Mouse (Mus musculus): ENCODE data around the gene Erh. TPM values are rescaled to one million over a fixed set of nuclear protein-coding genes. Genes with fewer than 3 reads are reported as not detected.
A peak's percentile ranks its signal among the peaks of the same experiment; 100 is the strongest.

Gene Erh
- polyA plus RNA-seq, 1 experiment from 2014 or later, result 122 TPM

DNA sequence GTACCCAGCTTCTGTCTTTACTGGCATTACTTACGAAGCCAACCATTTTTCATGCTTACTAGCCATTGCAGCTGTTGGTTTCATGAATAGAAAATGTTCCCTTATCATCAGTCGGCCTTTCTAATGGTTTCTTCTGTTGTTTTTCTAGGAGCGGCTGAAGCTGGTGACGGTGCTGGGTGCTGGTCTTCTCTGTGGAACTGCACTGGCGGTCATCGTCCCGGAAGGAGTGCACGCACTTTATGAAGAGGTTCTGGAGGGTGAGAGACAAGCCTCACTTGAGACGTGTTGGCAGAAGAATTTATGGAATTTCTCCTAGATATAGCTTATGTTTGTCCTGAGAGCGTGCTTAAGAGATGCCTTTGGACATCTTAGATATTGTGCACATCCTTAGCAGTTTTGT lies 18.2 kb upstream of the Erh start:
- no peaks in the 10 kb centered on the region for H3K9me3 ChIP-seq (ENCODE audit: low read length)
- H3K4me2 ChIP-seq (replicated peaks; ENCODE audit: low read depth, low read length), result no peak overlapping the region
- DNase-seq (ENCODE audit: low spot score) (no peak), ATAC-seq (no peak)
- H3K4me3 ChIP-seq (ENCODE audit: low read depth, low read length), result no peak overlapping the region
- no peak overlapping the region for H3K9ac ChIP-seq (replicated peaks; ENCODE audit: low read depth)
- no peaks in the 10 kb centered on the region for H3K27me3 ChIP-seq (replicated peaks; ENCODE audit: insufficient read depth, low read length)
- H3K4me1 ChIP-seq (ENCODE audit: insufficient read depth, low read depth, low read length), result peaks cover 4% of the 10 kb centered on the region; the same call in 1 of the 2 replicates
- H3K36me3 ChIP-seq (ENCODE audit: insufficient read depth, low read length), result peaks cover 8% of the 10 kb centered on the region; the same call in 1 of the 2 replicates
- WGBS, result 62% methylated on average over 10 of the region's 10 CpGs
- TF ChIP-seq EP300 (IDR thresholded peaks at IDR 0.05) (no peak), CTCF (IDR thresholded peaks at IDR 0.05) (no peak)
- H3K27ac ChIP-seq (ENCODE audit: low read length), result no peak overlapping the region

DNA sequence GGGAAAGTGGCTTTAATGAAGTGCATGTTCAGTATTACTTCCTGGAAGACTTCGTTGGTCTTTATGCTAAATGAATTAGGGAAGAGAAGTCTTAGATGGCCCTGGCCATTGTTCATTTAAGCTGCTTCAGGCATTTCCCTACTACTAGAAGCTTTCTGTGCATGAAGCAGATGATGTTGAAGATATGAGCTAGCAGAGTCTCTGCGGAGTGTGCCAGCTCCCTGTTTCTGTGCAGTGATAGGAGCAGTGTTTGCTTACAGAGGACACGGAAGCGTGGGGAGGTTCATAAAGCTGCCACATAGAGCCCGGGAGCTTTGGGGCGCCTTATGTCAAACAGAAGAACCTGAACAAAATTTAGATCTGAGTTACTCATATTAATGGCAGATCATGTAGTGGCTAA lies 14.5 kb upstream of the Erh start:
- H3K4me2 ChIP-seq (replicated peaks; ENCODE audit: low read depth, low read length), result 0 out of 2 replicates have a peak overlapping the region, but pooled peaks have one; percentile 11
- DNase-seq (ENCODE audit: low spot score), result no peak
- TF ChIP-seq CTCF (IDR thresholded peaks at IDR 0.05), result no peak
- no peak for TF ChIP-seq EP300 (IDR thresholded peaks at IDR 0.05)
- no peak overlapping the region for H3K27ac ChIP-seq (ENCODE audit: low read length)
- H3K9ac ChIP-seq (replicated peaks; ENCODE audit: low read depth), result no peak overlapping the region; the same call in 1 of the 2 replicates
- no peaks in the 10 kb centered on the region for H3K27me3 ChIP-seq (replicated peaks; ENCODE audit: insufficient read depth, low read length)
- H3K4me3 ChIP-seq (ENCODE audit: low read depth, low read length), result no peak overlapping the region
- peaks cover 9% of the 10 kb centered on the region; the same call in 1 of the 2 replicates for H3K4me1 ChIP-seq (ENCODE audit: insufficient read depth, low read depth, low read length)
- no peak for ATAC-seq
- H3K36me3 ChIP-seq (ENCODE audit: insufficient read depth, low read length), result no peaks in the 10 kb centered on the region
- H3K9me3 ChIP-seq (ENCODE audit: low read length), result no peaks in the 10 kb centered on the region
- 51% methylated on average over 6 of the region's 6 CpGs for WGBS

DNA sequence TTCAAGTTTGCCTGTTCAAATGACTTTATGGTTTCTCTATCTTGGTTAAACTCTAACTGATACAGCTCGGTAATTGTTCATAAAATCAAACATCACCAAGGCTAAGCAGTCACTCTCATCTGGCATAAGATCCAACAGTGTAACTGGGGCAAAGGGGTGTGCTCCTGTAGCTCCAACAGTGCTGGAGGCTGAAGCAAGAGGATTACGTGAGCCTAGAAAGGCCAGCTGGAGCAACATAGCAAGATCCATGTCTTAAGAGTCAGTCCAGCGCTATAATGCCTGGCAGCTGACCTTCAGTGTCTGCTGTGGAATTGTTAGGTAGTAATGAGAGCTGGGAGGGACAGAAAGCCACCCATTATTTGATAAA lies 10.5 kb upstream of the Erh start:
- no peak overlapping the region; the same call in 1 of the 2 replicates for H3K4me2 ChIP-seq (replicated peaks; ENCODE audit: low read depth, low read length)
- H3K4me1 ChIP-seq (ENCODE audit: insufficient read depth, low read depth, low read length), result peaks cover 9% of the 10 kb centered on the region; the same call in 1 of the 2 replicates
- H3K27ac ChIP-seq (ENCODE audit: low read length), result peak overlapping the region; percentile 76
- H3K27me3 ChIP-seq (replicated peaks; ENCODE audit: insufficient read depth, low read length), result no peaks in the 10 kb centered on the region
- no peak overlapping the region for H3K9ac ChIP-seq (replicated peaks; ENCODE audit: low read depth)
- H3K4me3 ChIP-seq (ENCODE audit: low read depth, low read length), result no peak overlapping the region
- 53% methylated on average over 3 of the region's 3 CpGs for WGBS
- DNase-seq (ENCODE audit: low spot score) (peak; percentile 44), ATAC-seq (peak; percentile 39; the same call in 1 of the 2 replicates)
- no peak for TF ChIP-seq CTCF (IDR thresholded peaks at IDR 0.05)
- TF ChIP-seq EP300 (IDR thresholded peaks at IDR 0.05), result no peak
- H3K9me3 ChIP-seq (ENCODE audit: low read length), result no peaks in the 10 kb centered on the region
- no peaks in the 10 kb centered on the region for H3K36me3 ChIP-seq (ENCODE audit: insufficient read depth, low read length)

- whole genome bisulfite sequencing, result 41% methylated on average over 7 of the region's 7 CpGs
These were observed 10.0 kb upstream of the Erh start for GRCm38 (mm10) chr12:80653951-80654658.

GRCm38 (mm10) chr12:80646377-80646776 lies 2.2 kb upstream of the Erh start:
- peaks cover 25% of the 10 kb centered on the region; the same call in 1 of the 2 replicates for H3K4me1 ChIP-seq (ENCODE audit: insufficient read depth, low read depth, low read length)
- H3K9ac ChIP-seq (replicated peaks; ENCODE audit: low read depth), result no peak overlapping the region
- DNase-seq (ENCODE audit: low spot score) (peak; percentile 42), ATAC-seq (no peak)
- no peaks in the 10 kb centered on the region for H3K36me3 ChIP-seq (ENCODE audit: insufficient read depth, low read length)
- no peaks in the 10 kb centered on the region for H3K27me3 ChIP-seq (replicated peaks; ENCODE audit: insufficient read depth, low read length)
- 56% methylated on average over 3 of the region's 3 CpGs for WGBS
- H3K4me3 ChIP-seq (ENCODE audit: low read depth, low read length), result no peak overlapping the region
- H3K4me2 ChIP-seq (replicated peaks; ENCODE audit: low read depth, low read length), result peak overlapping the region; percentile 17; the same call in 1 of the 2 replicates
- TF ChIP-seq CTCF (IDR thresholded peaks at IDR 0.05) (no peak), EP300 (IDR thresholded peaks at IDR 0.05) (no peak)
- no peak overlapping the region for H3K27ac ChIP-seq (ENCODE audit: low read length)
- no peaks in the 10 kb centered on the region for H3K9me3 ChIP-seq (ENCODE audit: low read length)

More at GRCm38 (mm10) chr12:80653951-80654658, 10.0 kb upstream of the Erh start:
- no peaks in the 10 kb centered on the region for H3K36me3 ChIP-seq (ENCODE audit: insufficient read depth, low read length)
- no peaks in the 10 kb centered on the region for H3K27me3 ChIP-seq (replicated peaks; ENCODE audit: insufficient read depth, low read length)
- peak overlapping the region; percentile 12; the same call in 1 of the 2 replicates for H3K4me2 ChIP-seq (replicated peaks; ENCODE audit: low read depth, low read length)
- H3K27ac ChIP-seq (ENCODE audit: low read length), result peak overlapping the region; percentile 76
- H3K4me1 ChIP-seq (ENCODE audit: insufficient read depth, low read depth, low read length), result peaks cover 9% of the 10 kb centered on the region; the same call in 1 of the 2 replicates
- no peak overlapping the region for H3K9ac ChIP-seq (replicated peaks; ENCODE audit: low read depth)
- TF ChIP-seq CTCF (IDR thresholded peaks at IDR 0.05) (no peak), EP300 (IDR thresholded peaks at IDR 0.05) (no peak)
- no peak overlapping the region for H3K4me3 ChIP-seq (ENCODE audit: low read depth, low read length)
- H3K9me3 ChIP-seq (ENCODE audit: low read length), result no peaks in the 10 kb centered on the region
- ATAC-seq (peak; percentile 94), DNase-seq (ENCODE audit: low spot score) (peak; percentile 90)

GRCm38 (mm10) chr12:80644506-80644868 lies 346 bp upstream of the Erh start:
- peaks cover 25% of the 10 kb centered on the region; the same call in 1 of the 2 replicates for H3K4me1 ChIP-seq (ENCODE audit: insufficient read depth, low read depth, low read length)
- H3K27me3 ChIP-seq (replicated peaks; ENCODE audit: insufficient read depth, low read length), result no peaks in the 10 kb centered on the region
- TF ChIP-seq CTCF (IDR thresholded peaks at IDR 0.05) (no peak), EP300 (IDR thresholded peaks at IDR 0.05) (no peak)
- peak overlapping the region; percentile 79 for H3K4me3 ChIP-seq (ENCODE audit: low read depth, low read length)
- H3K9ac ChIP-seq (replicated peaks; ENCODE audit: low read depth), result peak overlapping the region; percentile 86
- peaks cover 5% of the 10 kb centered on the region; the same call in 1 of the 2 replicates for H3K36me3 ChIP-seq (ENCODE audit: insufficient read depth, low read length)
- 0 out of 2 replicates have a peak, but pooled peaks have one; percentile 2 for ATAC-seq
- H3K4me2 ChIP-seq (replicated peaks; ENCODE audit: low read depth, low read length), result peak overlapping the region; percentile 78
- 3% methylated on average over 18 of the region's 18 CpGs for WGBS
- DNase-seq (ENCODE audit: low spot score), result no peak
- H3K9me3 ChIP-seq (ENCODE audit: low read length), result no peaks in the 10 kb centered on the region
- peak overlapping the region; percentile 88 for H3K27ac ChIP-seq (ENCODE audit: low read length)
